Comparison of ENCODE assay signal across 11 mouse cellular contexts in the genomic region with DNA sequence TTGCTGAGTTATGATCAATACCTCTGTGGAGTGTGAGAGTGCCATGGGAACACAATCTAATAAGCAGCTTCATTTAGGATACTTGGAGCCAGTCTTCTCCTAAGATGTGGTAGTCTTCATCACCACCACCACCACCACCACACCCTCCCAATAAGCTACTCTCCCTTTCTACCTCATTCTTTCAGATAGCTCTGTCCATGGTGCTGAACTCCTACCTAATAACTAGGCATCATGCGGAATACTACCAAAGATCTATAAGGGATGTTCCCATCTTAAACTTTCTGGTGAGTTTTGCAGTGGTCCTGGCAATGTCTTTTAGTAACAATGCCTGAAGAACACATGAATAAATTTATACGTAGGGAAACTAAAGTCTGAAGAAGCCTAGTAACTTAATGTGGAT.
DNase-seq lines count a peak whose midpoint lies in the region; ATAC-seq and TF ChIP-seq lines count a peak whose summit lies in the region.
"Had no signal": no experiment of that assay in that cellular context is flagged by ENCODE, and none has a peak within 500 bp of the region (broad histone marks: within the 10 kb centered on the region; RNA-seq: fewer than 3 reads in every experiment).

No protein-coding gene starts in this region.

- no peak for ATAC-seq in liver, embryonic 11.5 days (replicated peaks; ENCODE audit: low FRiP score)
- no peak for ATAC-seq in stomach, postnatal 0 days (ENCODE audit: low FRiP score, low TSS enrichment)

- H3K9ac ChIP-seq in liver, adult 2 months (ENCODE audit: low read depth, low read length), result no peak overlapping the region
- H3K9ac ChIP-seq in liver, embryonic 11.5 days (ENCODE audit: low read depth, low read length), result no peak overlapping the region
- no peak overlapping the region for H3K9ac ChIP-seq in MEL (ENCODE audit: control insufficient read depth, low read depth, low read length, poor library complexity, severe bottlenecking)
- no peak overlapping the region for H3K9ac ChIP-seq in stomach, postnatal 0 days (ENCODE audit: low read length)
- H3K9ac ChIP-seq: hindbrain, embryonic 15.5 days; limb, embryonic 15.5 days had no signal

- no peak for TF ChIP-seq POLR2A in liver, adult 2 months (IDR thresholded peaks at IDR 0.05; ENCODE audit: extremely low read depth, insufficient read depth, low read length)
- no peak for TF ChIP-seq POLR2A in MEL (IDR thresholded peaks at IDR 0.05; ENCODE audit: control insufficient read depth in 1 of 2, insufficient read depth in 1 of 2, low read depth in 1 of 2, low read length in 2 of 2, poor library complexity in 1 of 2)

- H3K27me3 ChIP-seq in liver, adult 2 months (ENCODE audit: control insufficient read depth, insufficient read depth, low read length), result no peaks in the 10 kb centered on the region
- H3K27me3 ChIP-seq in liver, embryonic 11.5 days (replicated peaks; ENCODE audit: control insufficient read depth, insufficient read depth, low read length), result no peaks in the 10 kb centered on the region
- no peaks in the 10 kb centered on the region for H3K27me3 ChIP-seq in MEL (ENCODE audit: control insufficient read depth in 1 of 2, insufficient read depth in 2 of 2, low read length in 2 of 2)
- H3K27me3 ChIP-seq in stomach, postnatal 0 days (ENCODE audit: control insufficient read depth, insufficient read depth, low read length), result no peaks in the 10 kb centered on the region
- H3K27me3 ChIP-seq: hindbrain, embryonic 15.5 days; limb, embryonic 15.5 days had no signal

- H3K36me3 ChIP-seq in liver, adult 2 months (ENCODE audit: control insufficient read depth, insufficient read depth, low read length), result no peaks in the 10 kb centered on the region
- no peaks in the 10 kb centered on the region for H3K36me3 ChIP-seq in liver, embryonic 11.5 days (ENCODE audit: control insufficient read depth, insufficient read depth, low read length)
- no peaks in the 10 kb centered on the region for H3K36me3 ChIP-seq in MEL (ENCODE audit: control insufficient read depth in 1 of 2, insufficient read depth in 2 of 2, low read length in 2 of 2)
- no peaks in the 10 kb centered on the region for H3K36me3 ChIP-seq in stomach, postnatal 0 days (ENCODE audit: control insufficient read depth, insufficient read depth, low read length)
- H3K36me3 ChIP-seq: hindbrain, embryonic 15.5 days; limb, embryonic 15.5 days had no signal

- 84% methylated on average over 2 of the region's 2 CpGs for WGBS in liver, adult 2 months
- 74% methylated on average over 2 of the region's 2 CpGs for WGBS in liver, embryonic 11.5 days
- WGBS in stomach, postnatal 0 days, result 62% methylated on average over 2 of the region's 2 CpGs

- H3K4me2 ChIP-seq in liver, embryonic 11.5 days, result no peak overlapping the region
- H3K4me2 ChIP-seq in stomach, postnatal 0 days (replicated peaks; ENCODE audit: low read depth), result no peak overlapping the region
- H3K4me2 ChIP-seq: hindbrain, embryonic 15.5 days; limb, embryonic 15.5 days had no signal

- H3K4me1 ChIP-seq in liver, adult 2 months (ENCODE audit: control insufficient read depth, insufficient read depth, low read length), result peaks cover 2% of the 10 kb centered on the region; the same call in 1 of the 2 replicates
- no peaks in the 10 kb centered on the region for H3K4me1 ChIP-seq in liver, embryonic 11.5 days (replicated peaks; ENCODE audit: control insufficient read depth, insufficient read depth, low read length)
- H3K4me1 ChIP-seq in MEL (ENCODE audit: control insufficient read depth in 1 of 2, insufficient read depth in 2 of 2, low read length in 2 of 2), result no peaks in the 10 kb centered on the region
- H3K4me1 ChIP-seq in stomach, postnatal 0 days (replicated peaks; ENCODE audit: control insufficient read depth, insufficient read depth), result no peaks in the 10 kb centered on the region
- H3K4me1 ChIP-seq: hindbrain, embryonic 15.5 days; limb, embryonic 15.5 days had no signal

- no peak for TF ChIP-seq RAD21 in MEL (IDR thresholded peaks at IDR 0.05; ENCODE audit: low read depth, low read length)

- no peak for TF ChIP-seq EP300 in MEL (IDR thresholded peaks at IDR 0.05; ENCODE audit: low read depth in 1 of 2, low read length in 2 of 2)
- TF ChIP-seq EP300 in stomach, postnatal 0 days (optimal IDR thresholded peaks at IDR 0.05), result no peak

- intact Hi-C loops in left cerebral cortex, adult 2 months (cut with DNase I), result no loop called here

- no peaks in the 10 kb centered on the region for H3K79me2 ChIP-seq in liver, adult 2 months (ENCODE audit: control insufficient read depth, insufficient read depth, low read length)
- no peaks in the 10 kb centered on the region for H3K79me2 ChIP-seq in MEL (ENCODE audit: control insufficient read depth, insufficient read depth, low read length, poor library complexity)

- no peaks in the 10 kb centered on the region for H3K9me3 ChIP-seq in liver, embryonic 11.5 days (ENCODE audit: control insufficient read depth, low read length)
- H3K9me3 ChIP-seq in MEL (replicated peaks; ENCODE audit: insufficient read depth, low read length), result no peaks in the 10 kb centered on the region
- H3K9me3 ChIP-seq in stomach, postnatal 0 days (ENCODE audit: control insufficient read depth, low read length), result no peaks in the 10 kb centered on the region
- H3K9me3 ChIP-seq: hindbrain, embryonic 15.5 days; limb, embryonic 15.5 days had no signal

- peak; percentile 5 for DNase-seq in liver, adult 2 months (ENCODE audit: extremely low read depth, low read depth, low spot score)
- DNase-seq in liver, embryonic 11.5 days (ENCODE audit: low spot score), result no peak
- peak; percentile 44 for DNase-seq in MEL (ENCODE audit: low read depth, low spot score)
- DNase-seq in c-Kit-positive CD71-positive TER-119-negative erythroid progenitor cells, embryonic 14.5 days (ENCODE audit: low read depth), result peak; percentile 14
- peak; percentile 28 for DNase-seq in hindlimb bud, embryonic 11.5 days (ENCODE audit: extremely low spot score, low read depth, low spot score)
- no peak for DNase-seq in stomach, postnatal 0 days (ENCODE audit: low spot score)
- DNase-seq in left cerebral cortex, adult 2 months (ENCODE audit: extremely low spot score in 1 of 2, low spot score in 2 of 2), result no peak
- DNase-seq: cerebellum, adult 9-11 months; kidney, postnatal 25 days had no signal

- no peak overlapping the region for H3K27ac ChIP-seq in liver, adult 2 months (replicated peaks; ENCODE audit: insufficient read depth, low read depth, low read length)
- no peak overlapping the region for H3K27ac ChIP-seq in liver, embryonic 11.5 days (ENCODE audit: low read depth, low read length)
- no peak overlapping the region for H3K27ac ChIP-seq in MEL (ENCODE audit: control insufficient read depth, low read depth, low read length)
- no peak overlapping the region for H3K27ac ChIP-seq in stomach, postnatal 0 days (replicated peaks)
- H3K27ac ChIP-seq in left cerebral cortex, adult 2 months, result no peak overlapping the region
- H3K27ac ChIP-seq: hindbrain, embryonic 15.5 days; limb, embryonic 15.5 days had no signal

- no peak for TF ChIP-seq CTCF in liver, adult 2 months (IDR thresholded peaks at IDR 0.05; ENCODE audit: low read depth, low read length)
- TF ChIP-seq CTCF in MEL (IDR thresholded peaks at IDR 0.05 in 2 of 3, conservative IDR thresholded peaks at IDR 0.05 in 1 of 3; ENCODE audit: control insufficient read depth in 1 of 3, insufficient read depth in 1 of 3, low read depth in 2 of 3, low read length in 3 of 3, poor library complexity in 1 of 3, severe bottlenecking in 1 of 3), result no peak
- no peak for TF ChIP-seq CTCF in stomach, postnatal 0 days (IDR thresholded peaks at IDR 0.05; ENCODE audit: low read depth)
- TF ChIP-seq CTCF in left cerebral cortex, adult 2 months (IDR thresholded peaks at IDR 0.05), result no peak

- H3K4me3 ChIP-seq in liver, adult 2 months (ENCODE audit: insufficient read depth, low read depth, low read length), result no peak overlapping the region
- no peak overlapping the region for H3K4me3 ChIP-seq in liver, embryonic 11.5 days (ENCODE audit: low read depth, low read length)
- H3K4me3 ChIP-seq in MEL (ENCODE audit: control insufficient read depth in 1 of 2, insufficient read depth in 1 of 2, low read depth in 2 of 2, low read length in 2 of 2), result no peak overlapping the region
- H3K4me3 ChIP-seq in stomach, postnatal 0 days (ENCODE audit: low read depth, low read length), result no peak overlapping the region
- no peak overlapping the region for H3K4me3 ChIP-seq in left cerebral cortex, adult 2 months
- H3K4me3 ChIP-seq: hindbrain, embryonic 15.5 days; limb, embryonic 15.5 days had no signal

TF ChIP-seq in MEL, 35 proteins besides CTCF, POLR2A, EP300 and RAD21:
- no peak for TF ChIP-seq CHD1 (IDR thresholded peaks at IDR 0.05; ENCODE audit: low read depth, low read length)
TF ChIP-seq in MEL: peak in this region for 0.

Comparison
In these comparisons a context has a peak if more than half of its experiments do, and no peak if none do; other contexts are left out.
1. DNase-seq: peak in liver, adult 2 months (single experiment), MEL (single experiment), c-Kit-positive CD71-positive TER-119-negative erythroid progenitor cells, embryonic 14.5 days (single experiment) and hindlimb bud, embryonic 11.5 days (single experiment); none in liver, embryonic 11.5 days (single experiment), stomach, postnatal 0 days (single experiment) and left cerebral cortex, adult 2 months (0 of 2).